Mouse (Mus musculus) urinary bladder, postnatal 36 days (tissue): ENCODE measurements around the gene Clip1.

Experiments used
- DNase-seq, 2 experiments: peaks; one replicate each; pipeline ENCODE4 v3.0.0; 2022; ENCODE audit warnings: low spot score in 2 of 2, mixed read lengths in 1 of 2

The Clip1 gene

GRCm38 (mm10) chr5:123670800-123671472 is 13.5 kb downstream of the Clip1 start:
- DNase-seq: no peak

DNA sequence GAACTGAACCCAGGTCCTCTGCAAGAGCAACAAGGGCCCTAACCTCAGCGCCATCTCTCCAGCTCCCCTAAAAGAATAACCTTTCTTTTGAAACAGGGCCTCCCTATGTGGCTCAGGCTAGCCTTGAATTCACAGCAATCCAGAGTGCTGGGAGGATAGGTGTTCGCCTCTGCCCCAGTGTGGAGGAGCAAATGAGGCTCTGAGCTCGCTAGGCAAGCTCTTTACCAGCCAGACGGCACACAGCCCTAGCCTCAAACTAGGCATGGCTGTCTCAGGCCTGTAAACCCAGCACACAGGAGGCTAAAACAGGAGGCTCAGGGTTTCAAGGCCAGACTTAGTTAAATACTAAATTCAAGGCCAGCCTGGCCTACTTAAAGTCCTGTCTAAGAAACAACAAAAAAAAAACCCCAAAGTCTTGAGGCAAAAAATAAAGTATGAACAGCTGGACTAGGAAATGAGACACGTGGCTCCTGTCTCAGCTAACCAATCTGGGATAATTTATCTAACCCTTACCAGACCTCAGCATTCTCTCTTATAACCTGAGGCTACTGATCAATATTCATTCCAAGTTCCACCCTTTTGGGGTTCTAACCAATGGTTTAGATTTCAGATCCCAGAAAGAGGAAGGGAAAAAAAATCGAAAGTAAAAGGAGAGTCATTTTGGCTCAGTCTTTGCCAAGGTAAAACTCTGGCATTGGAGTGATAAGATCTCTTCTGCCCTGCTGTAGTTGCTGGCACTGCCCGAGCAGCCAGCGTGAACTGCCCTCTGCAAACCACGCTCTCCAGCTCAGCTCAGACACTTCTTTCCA is 14.2 kb downstream of the Clip1 start:
- no peak for DNase-seq

DNA sequence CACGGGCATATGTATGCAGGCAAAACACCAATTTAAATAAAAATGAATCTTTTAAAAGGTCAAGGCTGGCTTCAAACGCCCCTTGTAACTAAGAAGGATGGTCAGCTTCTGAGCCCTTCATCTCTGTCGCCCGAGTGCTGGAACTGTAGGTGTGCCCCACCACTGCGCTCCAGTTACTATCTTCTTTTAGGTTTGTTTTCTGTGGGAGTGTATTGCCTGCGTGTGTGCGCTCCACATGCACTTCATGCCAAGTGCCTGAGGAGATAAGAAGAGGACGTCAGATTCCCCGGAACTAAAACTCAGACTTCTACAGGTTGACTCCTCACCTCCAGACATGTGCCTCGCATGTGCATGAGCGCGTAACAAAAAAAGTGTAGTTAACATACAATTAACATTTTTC is 16.5 kb downstream of the Clip1 start:
- DNase-seq: no peak

- DNase-seq: no peak
These were observed 18.5 kb downstream of the Clip1 start for GRCm38 (mm10) chr5:123665956-123666355.

GRCm38 (mm10) chr5:123664329-123664728 is 20.1 kb downstream of the Clip1 start:
- DNase-seq: no peak

DNA sequence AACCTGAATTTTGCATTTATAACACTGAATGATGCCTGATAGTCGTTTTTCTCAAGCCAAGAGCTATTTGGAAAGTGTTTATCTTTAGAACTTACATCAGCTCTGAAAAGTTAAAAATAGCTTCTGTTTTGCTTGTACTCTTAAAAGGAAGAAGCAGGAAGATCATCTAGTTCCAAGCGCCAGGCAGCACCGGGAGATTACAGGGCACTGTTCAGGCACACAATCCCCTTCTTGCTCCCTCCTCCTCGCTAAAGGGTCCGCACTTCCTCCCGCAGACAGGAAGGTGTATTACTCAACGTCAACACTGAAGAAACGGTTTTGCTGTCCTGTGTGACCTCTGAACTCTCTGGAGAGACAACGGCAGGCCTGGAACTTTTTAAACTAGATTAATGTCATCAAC is 22.4 kb downstream of the Clip1 start:
- DNase-seq: no peak

DNA sequence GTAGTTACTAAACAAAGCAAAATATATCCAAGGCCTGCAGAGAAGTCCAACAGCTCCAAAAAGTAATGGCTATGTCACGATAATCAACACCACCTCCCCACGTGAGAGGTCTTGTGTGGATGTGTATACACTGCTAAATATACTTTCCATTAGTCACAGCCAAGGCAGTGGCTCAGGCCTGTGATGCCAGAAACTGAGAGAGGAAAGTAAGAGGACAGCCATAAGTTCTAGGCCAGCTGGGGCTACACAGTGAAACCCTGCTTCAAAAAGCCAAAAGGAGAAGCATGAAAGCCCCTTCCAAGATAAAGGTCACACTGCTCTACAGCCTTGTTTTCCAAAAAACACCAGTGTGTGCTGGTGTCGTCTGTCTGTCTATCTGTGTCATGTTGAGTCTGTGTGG is 22.8 kb downstream of the Clip1 start:
- DNase-seq: no peak

GRCm38 (mm10) chr5:123657651-123658050 is 26.8 kb downstream of the Clip1 start:
- DNase-seq: no peak

GRCm38 (mm10) chr5:123654937-123655336 is 29.5 kb downstream of the Clip1 start:
- DNase-seq: no peak

DNA sequence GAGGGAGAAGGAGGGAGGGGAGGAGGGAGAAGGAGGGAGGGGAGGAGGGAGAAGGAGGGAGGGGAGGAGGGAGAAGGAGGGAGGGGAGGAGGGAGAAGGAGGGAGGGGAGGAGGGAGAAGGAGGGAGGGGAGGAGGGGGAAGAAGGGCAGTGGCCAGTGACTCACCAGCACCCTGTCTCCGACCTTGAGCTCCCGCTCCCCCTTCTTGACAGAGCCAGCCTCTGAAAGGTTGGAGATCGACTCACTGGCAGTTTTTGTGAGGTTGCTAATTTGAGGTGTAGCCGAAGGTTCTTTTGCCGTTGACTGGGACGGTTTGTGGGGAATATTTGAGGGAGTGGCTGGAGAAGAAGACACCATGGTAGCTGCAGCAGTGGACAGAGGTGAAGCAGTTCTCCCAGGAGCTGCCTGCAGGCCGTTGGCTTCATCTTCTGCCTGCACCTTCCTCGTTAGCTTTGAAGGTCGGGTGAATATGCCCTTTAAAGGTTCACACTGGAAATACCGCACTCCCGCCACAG is 31.1 kb downstream of the Clip1 start:
- no peak for DNase-seq

- DNase-seq: no peak
These were observed 33.6 kb downstream of the Clip1 start for GRCm38 (mm10) chr5:123650825-123651224.

DNA sequence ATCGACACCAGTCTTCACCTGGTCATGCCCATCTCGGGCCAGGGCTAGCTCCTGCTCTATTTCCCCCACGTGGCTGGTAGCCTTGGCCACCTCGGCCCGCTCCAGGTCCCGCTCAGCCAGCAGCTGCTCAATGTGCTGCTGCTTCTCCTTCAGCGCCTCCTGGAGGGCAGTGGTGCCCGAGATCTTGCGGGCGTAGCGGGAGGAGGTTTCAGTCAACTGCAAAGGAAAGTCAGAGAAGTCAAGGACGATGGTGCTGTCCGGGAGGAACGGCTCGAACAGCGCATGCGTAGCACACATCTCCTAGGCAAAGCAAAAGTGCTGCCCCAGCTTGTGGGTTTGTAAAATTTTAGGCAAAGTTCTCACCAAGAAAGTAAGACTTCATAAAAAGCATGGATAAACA is 42.0 kb downstream of the Clip1 start:
- DNase-seq: no peak

DNA sequence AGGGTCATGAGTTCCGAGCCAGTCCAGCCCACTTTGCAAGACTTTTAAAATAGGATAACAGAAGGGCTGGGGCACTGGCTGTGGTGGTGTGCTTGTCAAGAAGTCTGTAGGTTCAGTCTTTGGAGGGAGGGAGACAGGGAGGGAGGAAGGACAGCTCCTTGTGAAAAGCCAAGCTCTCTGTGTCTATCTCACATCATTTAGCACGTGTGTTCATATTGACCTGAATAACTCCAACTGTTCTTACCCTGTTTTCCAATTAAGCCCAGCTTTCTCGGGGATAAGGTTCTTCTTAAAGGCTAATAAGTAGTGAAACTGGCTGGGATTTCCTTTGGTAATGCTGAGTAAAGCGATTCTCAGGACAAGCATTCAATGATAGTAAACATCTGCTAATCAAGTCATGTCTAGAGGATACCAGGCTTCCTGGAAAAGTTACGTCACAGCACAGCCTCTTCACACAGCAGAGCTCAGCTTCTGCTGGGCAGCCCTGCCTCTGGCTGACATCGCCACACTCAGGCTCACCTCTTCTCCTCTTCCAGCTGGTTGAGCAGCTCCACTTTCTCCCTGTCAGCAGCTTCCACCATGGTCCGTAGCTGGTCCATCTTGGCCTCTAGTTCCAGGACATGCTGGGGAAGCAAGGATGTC is 43.0 kb downstream of the Clip1 start:
- no peak for DNase-seq

DNA sequence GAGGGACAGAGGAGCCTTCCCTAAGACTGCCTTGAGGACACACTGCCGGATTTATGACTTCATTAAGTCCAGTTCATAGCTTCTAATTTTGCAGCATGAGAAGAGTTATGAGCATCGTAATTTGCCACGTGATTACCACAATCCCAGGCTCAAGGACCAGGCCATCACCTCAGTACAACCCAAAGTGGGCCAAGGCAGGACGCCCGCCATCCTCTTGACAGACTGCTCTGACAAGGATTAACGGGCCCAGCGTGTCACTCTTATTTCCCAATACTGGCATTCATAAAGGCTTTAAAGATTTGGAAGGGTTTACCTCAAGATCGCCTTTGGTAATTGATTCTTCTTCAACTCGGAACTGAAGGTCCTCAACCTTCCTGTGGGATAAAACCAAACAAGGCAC is 44.2 kb downstream of the Clip1 start:
- no peak for DNase-seq

- DNase-seq: no peak
These were observed 53.2 kb downstream of the Clip1 start for GRCm38 (mm10) chr5:123631210-123631609.

DNA sequence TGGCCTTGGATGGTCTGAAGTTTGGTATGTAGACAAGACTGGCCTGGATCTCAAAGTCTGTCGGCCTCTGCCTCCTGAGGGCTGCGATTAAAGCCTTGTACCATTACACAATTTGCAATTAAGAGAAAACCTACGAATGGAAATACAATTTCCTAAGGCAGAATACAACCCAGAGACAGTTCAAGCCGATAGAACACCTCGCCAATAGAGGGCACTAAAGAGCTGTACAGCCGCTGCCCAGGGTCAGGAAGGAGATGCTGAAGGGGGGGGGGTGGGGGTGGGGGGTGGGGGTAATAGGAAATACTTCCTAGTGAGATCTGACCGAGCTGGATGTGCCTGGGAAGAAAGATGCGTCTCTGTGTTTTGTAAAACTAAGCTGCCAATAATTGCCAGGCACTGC is 57.8 kb downstream of the Clip1 start:
- peak; percentile 46 to 62 for DNase-seq

DNA sequence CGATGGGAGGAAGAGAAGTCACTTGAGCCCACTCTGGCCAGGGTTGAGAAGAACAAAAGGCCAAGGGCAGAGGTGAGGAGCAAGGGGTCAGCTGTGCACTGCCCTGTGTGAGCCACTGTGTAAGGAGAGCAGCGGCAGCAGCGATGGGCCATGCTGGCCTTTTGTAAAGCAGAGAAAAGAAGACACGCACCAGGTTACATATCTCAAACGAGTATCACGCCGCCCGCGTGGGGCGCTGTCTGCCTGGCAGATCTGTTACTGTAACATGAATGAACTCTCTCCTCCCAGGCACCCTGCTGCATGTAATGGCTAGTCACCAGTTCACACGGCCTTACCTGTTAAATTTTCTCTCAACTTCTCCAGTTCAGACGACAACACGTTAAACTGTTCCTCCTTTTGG is 62.0 kb downstream of the Clip1 start:
- DNase-seq: no peak

DNA sequence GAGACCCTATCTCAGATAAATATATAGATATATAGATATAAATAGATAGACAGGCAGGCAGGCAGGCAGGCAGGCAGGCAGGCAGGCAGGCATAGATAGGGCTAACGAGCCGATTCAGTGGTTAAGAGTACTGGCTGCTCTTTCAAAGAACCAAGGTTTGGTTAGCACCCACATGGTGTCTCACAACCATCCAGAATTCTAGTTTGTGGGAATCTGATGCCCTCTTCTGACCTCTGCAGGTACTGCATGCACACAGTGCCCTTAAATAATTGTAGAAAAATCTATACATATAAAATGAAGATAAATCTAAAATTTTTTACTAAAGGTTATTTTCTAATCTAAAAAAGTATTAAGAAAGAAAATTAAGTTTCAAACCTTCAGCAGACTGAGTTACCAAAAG is 65.9 kb downstream of the Clip1 start:
- no peak for DNase-seq

GRCm38 (mm10) chr5:123614246-123614645 is 70.2 kb downstream of the Clip1 start:
- DNase-seq: no peak

- peak; percentile 35 to 58 for DNase-seq
These were observed 74.6 kb downstream of the Clip1 start for GRCm38 (mm10) chr5:123609843-123610242.

DNA sequence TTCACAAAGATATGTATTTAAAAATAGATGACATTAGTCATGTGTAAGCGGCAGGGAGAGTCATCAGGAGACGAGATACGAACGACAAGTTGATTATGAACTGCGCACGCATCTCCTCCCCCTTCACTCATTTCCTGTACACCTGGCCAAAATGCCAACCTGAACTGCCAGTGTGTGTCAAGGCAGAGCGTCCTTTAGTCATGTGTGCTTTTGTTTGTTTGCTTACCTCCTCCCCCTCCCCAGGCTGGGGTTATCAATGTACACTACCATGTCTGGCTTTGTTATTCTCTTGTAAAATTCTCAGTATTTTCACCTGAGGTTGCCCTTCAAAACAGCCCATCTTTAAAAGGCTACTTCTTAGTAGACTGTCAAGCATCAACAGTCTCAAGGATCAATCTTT is 75.0 kb downstream of the Clip1 start:
- no peak for DNase-seq

DNA sequence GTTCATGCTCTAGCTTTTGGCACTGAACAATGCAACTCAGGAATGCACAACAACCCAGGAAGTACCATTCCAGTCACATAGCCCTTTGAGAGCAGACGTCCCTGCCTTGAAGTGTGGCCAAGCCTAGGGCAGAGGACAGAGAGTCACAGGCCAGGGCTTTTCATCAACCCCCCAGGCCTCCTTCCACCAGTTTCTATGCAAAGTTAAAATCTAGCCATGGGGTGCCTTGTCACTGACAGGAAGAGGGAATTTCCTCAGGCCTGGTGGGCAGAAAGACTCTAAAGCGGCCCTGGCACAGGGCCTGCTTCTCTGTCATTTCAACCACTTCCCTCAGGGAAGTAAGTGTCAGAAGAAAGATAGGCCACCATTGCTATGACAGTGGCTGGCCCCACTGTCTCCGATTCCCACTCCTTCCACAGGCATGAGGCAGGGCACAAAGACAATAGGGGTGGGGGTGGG is 77.2 kb downstream of the Clip1 start:
- DNase-seq: no peak

DNA sequence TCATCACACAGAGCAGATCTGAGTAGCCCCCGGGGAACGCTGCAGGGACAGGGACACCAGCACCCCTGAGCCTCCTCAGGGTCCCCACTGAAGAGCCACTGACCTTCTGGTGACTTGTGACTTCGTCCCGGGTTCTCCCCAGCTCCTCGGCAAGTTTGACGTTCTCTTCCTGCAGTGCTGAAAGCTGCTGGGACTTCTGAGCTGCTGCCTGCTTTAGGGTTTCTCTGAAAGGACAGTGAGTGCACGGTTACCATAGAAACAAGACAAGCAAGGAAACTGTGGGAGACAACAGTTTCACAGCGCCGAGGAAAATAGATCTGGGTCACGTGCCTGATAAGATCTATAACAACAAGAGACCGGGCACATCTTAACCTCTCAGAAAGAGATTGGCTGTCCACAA is 80.9 kb downstream of the Clip1 start:
- DNase-seq: no peak
